22 mouse cellular contexts compared by ENCODE assay signal in genomic region chr16:49708074-49708473, GRCm38 (mm10). TPM values are rescaled to one million over a fixed set of nuclear protein-coding genes. Genes with fewer than 3 reads are reported as not detected.
DNase-seq lines count a peak whose midpoint lies in the region; ATAC-seq lines count a peak whose summit lies in the region.
"Had no signal": no experiment of that assay in that cellular context is flagged by ENCODE, and none has a peak within 500 bp of the region (broad histone marks: within the 10 kb centered on the region; RNA-seq: fewer than 3 reads in every experiment).

No protein-coding gene starts in this region.

- no peak overlapping the region for H3K9ac ChIP-seq in heart, embryonic 11.5 days (ENCODE audit: low read depth, low read length)
- no peak overlapping the region for H3K9ac ChIP-seq in intestine, embryonic 15.5 days
- H3K9ac ChIP-seq: embryonic facial prominence, embryonic 15.5 days; hindbrain, embryonic 12.5 days; limb, embryonic 12.5 days; liver, embryonic 14.5 days; midbrain, embryonic 12.5 days had no signal

- no peak overlapping the region for H3K4me3 ChIP-seq in heart, embryonic 11.5 days (ENCODE audit: low read depth, low read length)
- no peak overlapping the region for H3K4me3 ChIP-seq in intestine, embryonic 15.5 days (replicated peaks)
- H3K4me3 ChIP-seq: embryonic facial prominence, embryonic 15.5 days; forebrain, embryonic 10.5 days; hindbrain, embryonic 12.5 days; limb, embryonic 12.5 days; midbrain, embryonic 12.5 days; myocyte had no signal

- WGBS in heart, embryonic 11.5 days (ENCODE audit: insufficient replicate concordance) = 70% methylated on average over 1 of the region's 1 CpGs
- 52% methylated on average over 1 of the region's 1 CpGs for WGBS in intestine, embryonic 15.5 days

- no peak overlapping the region for H3K27ac ChIP-seq in heart, embryonic 11.5 days (ENCODE audit: low read depth, low read length)
- H3K27ac ChIP-seq in intestine, embryonic 15.5 days = no peak overlapping the region
- H3K27ac ChIP-seq: embryonic facial prominence, embryonic 15.5 days; forebrain, embryonic 10.5 days; hindbrain, embryonic 12.5 days; limb, embryonic 12.5 days; liver, embryonic 14.5 days; midbrain, embryonic 12.5 days had no signal

- no peak overlapping the region for H3K4me2 ChIP-seq in heart, embryonic 11.5 days
- no peak overlapping the region for H3K4me2 ChIP-seq in intestine, embryonic 15.5 days (replicated peaks)
- H3K4me2 ChIP-seq: embryonic facial prominence, embryonic 15.5 days; hindbrain, embryonic 12.5 days; limb, embryonic 12.5 days; midbrain, embryonic 12.5 days had no signal

- no peaks in the 10 kb centered on the region for H3K9me3 ChIP-seq in heart, embryonic 11.5 days (replicated peaks; ENCODE audit: control insufficient read depth, low read length)
- H3K9me3 ChIP-seq in intestine, embryonic 15.5 days = no peaks in the 10 kb centered on the region
- H3K9me3 ChIP-seq: embryonic facial prominence, embryonic 15.5 days; forebrain, embryonic 10.5 days; hindbrain, embryonic 12.5 days; limb, embryonic 12.5 days; midbrain, embryonic 12.5 days had no signal

- no peaks in the 10 kb centered on the region for H3K36me3 ChIP-seq in heart, embryonic 11.5 days (ENCODE audit: control insufficient read depth, insufficient read depth, low read length)
- no peaks in the 10 kb centered on the region for H3K36me3 ChIP-seq in intestine, embryonic 15.5 days

- H3K27me3 ChIP-seq in heart, embryonic 11.5 days (ENCODE audit: control insufficient read depth, insufficient read depth, low read length) = no peaks in the 10 kb centered on the region
- H3K27me3 ChIP-seq in intestine, embryonic 15.5 days (replicated peaks) = no peaks in the 10 kb centered on the region
- H3K27me3 ChIP-seq: embryonic facial prominence, embryonic 15.5 days; hindbrain, embryonic 12.5 days; limb, embryonic 12.5 days; midbrain, embryonic 12.5 days; Patski had no signal

- H3K4me1 ChIP-seq in heart, embryonic 11.5 days (ENCODE audit: control insufficient read depth, insufficient read depth, low read length) = no peaks in the 10 kb centered on the region
- H3K4me1 ChIP-seq in intestine, embryonic 15.5 days (replicated peaks) = no peaks in the 10 kb centered on the region
- H3K4me1 ChIP-seq: embryonic facial prominence, embryonic 15.5 days; forebrain, embryonic 10.5 days; hindbrain, embryonic 12.5 days; limb, embryonic 12.5 days; midbrain, embryonic 12.5 days had no signal

- ATAC-seq in CD4-positive, CD25-positive, alpha-beta regulatory T cell, adult 4 months = peak; percentile 66
- ATAC-seq in inflammation-experienced regulatory T-cells, adult 6 months = peak; percentile 47
- no peak for ATAC-seq in heart, embryonic 11.5 days (replicated peaks; ENCODE audit: insufficient number of reproducible peaks, low FRiP score, low TSS enrichment)
- ATAC-seq in intestine, embryonic 15.5 days = no peak
- ATAC-seq: intestine, embryonic 16.5 days; lung, postnatal 0 days; Patski had no signal

- DNase-seq in A20 (ENCODE audit: low read depth, low spot score) = peak; percentile 71
- DNase-seq in thymus, postnatal 14 days = peak; percentile 67
- no peak for DNase-seq in right cerebral cortex, postnatal 4 days
- DNase-seq: adrenal gland, postnatal 36 days; cerebellum, adult 9-10 months; embryo, embryonic 11 days; gastrocnemius, postnatal 10 days; kidney, postnatal 10 days had no signal

RNA-seq across cellular contexts. Expression of gene Ift57, which starts 9.0 kb away (rescaled TPM):
- polyA plus RNA-seq in CD4-positive, CD25-positive, alpha-beta regulatory T cell, adult 4 months (2017; shearing (Covaris generic)) = 1 to 10 TPM; 4.7 to 4.8 TPM
- 1 to 10 TPM; 3.2 to 5.3 (median 3.7) TPM for polyA plus RNA-seq in inflammation-experienced regulatory T-cells, adult 6 months (2017; shearing (Covaris generic))
- polyA plus RNA-seq in heart, embryonic 11.5 days (2014; fragmentation: Nextera tagmentation; extraction: Ambion mirVana) = 14.6 and 18.0 TPM in 2 replicates
- polyA plus RNA-seq in intestine, embryonic 15.5 days (2015; fragmentation: Nextera tagmentation; extraction: Ambion mirVana) = 17.1 and 17.5 TPM in 2 replicates

Comparison
In these comparisons a context has a peak if more than half of its experiments do, and no peak if none do; other contexts are left out.
1. ATAC-seq: peak in CD4-positive, CD25-positive, alpha-beta regulatory T cell, adult 4 months (single experiment) and inflammation-experienced regulatory T-cells, adult 6 months (single experiment); none in heart, embryonic 11.5 days (single experiment) and intestine, embryonic 15.5 days (single experiment).